Mouse (Mus musculus): ENCODE results near the gene Rps27. TPM values are rescaled to one million over a fixed set of nuclear protein-coding genes. Genes with fewer than 3 reads are reported as not detected.
"Not testable (repeated sequence)": the region's sequence is repeated elsewhere in the genome, so short reads cannot be mapped to it uniquely, and the experiment has no call there.

Rps27 gene
- 6,200 and 6,584 TPM in 2 replicates for total RNA-seq (2014; fragmentation: Nextera tagmentation)
- total RNA-seq (2017) = 4,833 and 5,025 TPM in 2 replicates

- ATAC-seq (replicated peaks; ENCODE audit: low FRiP score, low TSS enrichment, poor library complexity, severe bottlenecking) = peak; percentile 93
Observed at GRCm38 (mm10) chr3:90213377-90213866, at the start of gene Rps27, which contains the start of gene Rab13. Gene Rps27, minus strand, starts transcription at chr3:90213651. Gene Rab13, plus strand, starts transcription at chr3:90213695.

DNA sequence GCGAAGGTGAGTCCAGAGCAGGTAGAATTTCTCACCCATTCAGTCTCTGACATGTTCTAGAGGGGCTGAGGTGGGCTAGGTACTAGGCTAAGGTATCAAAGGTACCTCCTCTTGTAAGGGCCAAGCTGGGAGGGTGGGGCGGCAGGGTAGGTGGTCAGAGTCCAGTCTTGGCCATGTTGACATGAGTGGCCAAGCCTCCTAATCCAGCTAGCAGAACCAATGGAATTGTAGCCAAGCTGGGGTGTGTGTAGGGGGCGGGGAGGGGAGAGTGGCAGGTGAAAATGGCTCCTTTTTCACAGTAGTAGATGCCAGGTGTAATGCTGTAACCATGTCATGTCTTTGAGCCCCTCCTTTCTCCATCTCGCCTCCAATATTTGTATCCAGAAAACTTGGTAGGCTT, 45.1 kb upstream of the Rps27 start:
- no peak for ATAC-seq (replicated peaks; ENCODE audit: low FRiP score, low TSS enrichment, poor library complexity, severe bottlenecking)

- no peak for ATAC-seq (replicated peaks; ENCODE audit: low FRiP score, low TSS enrichment, poor library complexity, severe bottlenecking)
Observed at GRCm38 (mm10) chr3:90256731-90257530, 43.5 kb upstream of the Rps27 start.

DNA sequence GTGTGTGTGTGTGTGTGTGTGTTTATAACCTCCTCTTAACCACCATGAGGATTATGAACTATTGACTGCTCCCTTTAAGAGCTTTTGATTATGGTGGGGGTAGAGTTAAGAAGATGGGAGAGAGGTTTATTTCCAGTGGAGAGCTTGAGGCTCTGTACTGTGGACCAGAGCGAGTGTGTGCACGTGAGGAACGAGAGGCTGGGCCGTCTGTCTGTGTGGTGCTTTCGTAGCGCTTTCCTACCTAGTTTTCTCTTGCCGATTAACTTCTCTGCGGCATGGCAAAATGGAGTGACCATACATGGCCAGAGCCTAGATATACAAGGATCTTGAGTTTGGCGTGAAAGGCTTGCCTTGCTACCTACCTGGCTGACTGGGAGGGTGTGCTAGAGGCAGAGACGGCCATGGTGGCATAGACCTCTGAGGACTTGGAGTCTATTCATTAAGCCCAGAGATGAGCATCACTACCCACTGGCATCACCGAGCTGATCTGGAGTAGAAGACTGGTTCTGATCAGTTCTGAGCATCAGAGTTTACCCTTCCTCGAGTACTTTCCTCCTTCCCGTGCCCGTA, 42.4 kb upstream of the Rps27 start:
- ATAC-seq (replicated peaks; ENCODE audit: low FRiP score, low TSS enrichment, poor library complexity, severe bottlenecking) = no peak

- no peak for ATAC-seq (replicated peaks; ENCODE audit: low FRiP score, low TSS enrichment, poor library complexity, severe bottlenecking)
Observed at GRCm38 (mm10) chr3:90255194-90255565, 41.7 kb upstream of the Rps27 start.

- ATAC-seq (replicated peaks; ENCODE audit: low FRiP score, low TSS enrichment, poor library complexity, severe bottlenecking) = peak; percentile 48
Observed at GRCm38 (mm10) chr3:90254419-90255193, 41.2 kb upstream of the Rps27 start.

DNA sequence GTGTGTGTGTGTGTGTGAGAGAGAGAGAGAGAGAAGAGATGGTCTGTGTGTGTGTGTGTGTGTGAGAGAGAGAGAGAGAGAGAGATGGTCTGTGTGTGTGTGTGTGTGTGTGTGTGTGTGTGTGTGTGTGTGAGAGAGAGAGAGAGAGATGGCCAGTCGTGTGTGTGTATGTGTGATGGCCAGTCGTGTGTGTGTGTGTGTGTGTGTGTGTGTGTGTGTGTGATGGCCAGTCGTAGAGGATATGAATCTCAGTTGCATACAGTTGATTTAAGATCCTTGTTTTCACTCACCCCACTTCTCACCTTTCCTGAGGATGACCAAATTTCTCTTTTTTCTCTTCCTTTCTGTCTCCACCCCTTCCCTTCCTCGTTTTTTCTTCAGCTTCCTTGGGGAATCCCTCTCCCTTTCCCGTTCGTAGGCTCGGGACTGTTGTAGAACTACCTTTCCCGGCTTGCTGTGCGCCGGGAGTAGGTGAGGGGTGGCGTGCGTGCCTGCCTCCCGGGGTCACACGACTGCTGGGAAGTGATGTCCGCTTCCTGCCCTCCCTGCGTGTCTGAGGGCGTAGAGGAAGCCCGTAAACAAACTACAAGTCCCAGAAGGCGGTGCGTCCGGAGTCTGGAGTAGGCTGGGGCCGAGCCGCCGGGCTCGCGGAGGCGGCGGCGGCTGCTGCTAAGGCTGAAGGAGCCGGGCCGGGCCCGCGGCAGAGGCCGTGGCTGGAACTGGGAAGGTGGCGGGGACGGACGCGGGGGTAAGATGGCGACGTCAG, 40.4 kb upstream of the Rps27 start, which contains the start of gene Crtc2:
TSS of gene Crtc2 (plus strand) at position 511 of the 766 bp plus-strand sequence.
- peak; percentile 96 for ATAC-seq (replicated peaks; ENCODE audit: low FRiP score, low TSS enrichment, poor library complexity, severe bottlenecking)

DNA sequence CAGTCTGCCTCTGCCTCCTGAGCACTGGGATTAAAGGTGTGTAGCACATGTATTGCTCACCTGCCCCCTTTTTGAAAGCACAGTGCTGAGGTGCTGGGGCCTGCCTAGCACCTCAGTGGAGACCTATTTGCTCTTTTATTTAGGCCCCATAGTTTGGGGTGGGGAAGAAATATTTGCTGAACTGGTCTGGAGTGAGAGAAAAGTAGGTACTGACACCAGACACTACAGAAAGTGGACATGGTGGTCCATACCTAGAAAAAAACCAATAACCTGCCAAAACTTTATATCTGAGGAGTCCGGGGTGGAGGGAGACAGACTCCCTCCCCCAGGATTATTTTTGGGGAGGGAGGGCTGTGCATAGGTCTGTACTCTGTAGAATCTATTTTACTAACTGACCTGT, 39.7 kb upstream of the Rps27 start:
- not testable (repeated sequence) for ATAC-seq (replicated peaks; ENCODE audit: low FRiP score, low TSS enrichment, poor library complexity, severe bottlenecking)

DNA sequence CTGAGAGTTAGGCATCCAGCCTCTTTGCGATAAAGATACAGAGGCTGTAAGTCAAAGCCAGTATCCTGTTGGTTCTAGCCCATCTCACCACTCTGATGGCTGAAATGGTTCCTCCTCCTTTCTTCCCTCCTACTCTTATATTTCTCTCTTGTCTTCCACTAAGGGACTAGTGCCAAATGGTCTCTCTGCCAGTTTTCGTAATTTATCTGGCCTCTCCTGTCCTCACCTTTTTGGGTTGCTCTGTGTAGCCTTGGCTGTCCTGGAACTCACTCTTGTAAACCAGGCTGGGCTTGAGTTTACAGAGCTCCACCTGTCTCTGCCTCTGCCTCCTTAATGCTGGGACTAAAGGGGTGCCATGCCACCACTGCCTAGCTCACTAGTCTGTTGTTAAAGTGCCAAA, 39.2 kb upstream of the Rps27 start:
- ATAC-seq (replicated peaks; ENCODE audit: low FRiP score, low TSS enrichment, poor library complexity, severe bottlenecking) = not testable (repeated sequence)

DNA sequence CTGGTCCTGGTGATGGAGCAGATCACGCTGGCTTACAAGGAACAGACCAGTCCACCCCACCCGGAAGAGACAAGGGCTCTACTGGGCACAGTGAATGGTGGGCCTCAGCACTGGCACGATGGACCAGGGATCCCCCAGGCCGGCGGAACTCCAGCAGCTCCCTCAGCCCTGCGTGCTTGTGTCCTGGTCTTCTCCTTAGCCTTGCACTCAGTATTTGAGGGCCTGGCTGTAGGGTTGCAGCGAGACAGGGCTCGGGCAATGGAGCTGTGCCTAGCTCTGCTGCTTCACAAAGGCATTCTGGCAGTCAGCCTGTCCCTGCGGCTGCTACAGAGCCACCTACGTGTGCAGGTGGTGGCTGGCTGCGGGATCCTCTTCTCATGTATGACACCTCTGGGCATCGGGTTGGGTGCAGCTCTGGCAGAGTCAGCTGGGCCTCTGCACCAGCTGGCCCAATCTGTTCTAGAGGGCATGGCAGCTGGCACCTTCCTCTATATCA, 38.3 kb upstream of the Rps27 start:
- not testable (repeated sequence) for ATAC-seq (replicated peaks; ENCODE audit: low FRiP score, low TSS enrichment, poor library complexity, severe bottlenecking)

- no peak for ATAC-seq (replicated peaks; ENCODE audit: low FRiP score, low TSS enrichment, poor library complexity, severe bottlenecking)
Observed at GRCm38 (mm10) chr3:90250791-90251190, 37.3 kb upstream of the Rps27 start.

GRCm38 (mm10) chr3:90248746-90249100, 35.3 kb upstream of the Rps27 start:
- ATAC-seq (replicated peaks; ENCODE audit: low FRiP score, low TSS enrichment, poor library complexity, severe bottlenecking) = peak; percentile 41

GRCm38 (mm10) chr3:90247960-90248745, 34.7 kb upstream of the Rps27 start, which contains the start of gene Slc39a1:
Gene Slc39a1, plus strand, starts transcription at chr3:90248172.
- ATAC-seq (replicated peaks; ENCODE audit: low FRiP score, low TSS enrichment, poor library complexity, severe bottlenecking) = peak; percentile 94

DNA sequence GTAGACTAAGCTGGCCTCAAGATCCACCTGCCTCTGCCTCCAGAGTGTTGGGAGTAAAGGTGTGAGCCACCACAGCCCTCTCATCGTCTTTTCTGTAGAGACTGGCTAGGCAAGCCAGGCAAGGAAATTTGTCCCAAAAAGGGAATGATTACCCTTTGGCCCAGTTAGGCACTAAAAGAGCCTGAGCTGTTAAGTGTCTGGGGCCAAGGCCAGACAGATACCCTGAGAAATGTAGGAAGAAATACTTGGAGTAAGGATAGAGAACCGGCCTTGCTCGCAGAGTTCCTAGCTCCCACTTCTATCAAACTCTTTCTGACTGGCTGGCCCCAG, 34.1 kb upstream of the Rps27 start:
- no peak for ATAC-seq (replicated peaks; ENCODE audit: low FRiP score, low TSS enrichment, poor library complexity, severe bottlenecking)

GRCm38 (mm10) chr3:90245406-90245805, 32.0 kb upstream of the Rps27 start:
- ATAC-seq (replicated peaks; ENCODE audit: low FRiP score, low TSS enrichment, poor library complexity, severe bottlenecking) = no peak

DNA sequence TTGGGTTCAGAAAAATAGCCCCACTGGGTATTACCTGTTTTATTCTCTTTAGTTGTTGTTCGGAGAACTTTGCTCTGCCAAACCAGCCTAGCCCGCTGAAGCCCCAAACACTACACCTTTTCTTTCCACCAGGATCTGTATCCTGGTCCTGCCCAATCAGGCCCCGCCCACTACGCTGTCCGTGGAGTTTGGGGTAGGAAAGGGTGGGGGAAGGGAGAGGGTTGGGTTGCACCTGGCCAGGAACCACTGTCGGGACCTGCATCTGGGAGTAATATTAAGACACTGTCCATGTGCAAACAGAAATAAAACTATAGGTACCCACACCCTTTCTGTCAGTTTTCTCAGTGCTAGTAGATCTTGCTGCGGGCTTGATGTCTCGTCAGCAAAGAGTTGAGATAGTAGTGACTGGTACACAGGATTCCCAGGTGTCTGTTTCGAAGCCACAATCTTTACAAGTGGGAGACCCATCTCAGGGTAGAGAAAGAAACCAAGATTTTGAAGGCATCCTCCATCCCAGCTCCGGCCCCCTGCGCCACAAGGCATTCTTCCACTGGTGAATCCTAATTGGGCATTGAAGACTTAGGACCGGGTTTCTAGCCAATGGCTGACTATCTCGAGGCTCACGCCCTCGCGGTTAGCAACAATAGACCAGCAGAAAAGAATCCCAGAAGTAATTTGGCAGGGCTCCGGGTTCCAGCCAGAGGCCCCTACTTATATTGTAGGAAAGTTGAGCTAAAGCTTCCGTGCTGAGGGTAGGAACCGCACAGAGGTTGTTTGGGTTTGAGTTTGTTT, 29.7 kb upstream of the Rps27 start, which contains the start of gene Creb3l4:
TSS of gene Creb3l4 (minus strand) at position 529 of the 792 bp plus-strand sequence.
- ATAC-seq (replicated peaks; ENCODE audit: low FRiP score, low TSS enrichment, poor library complexity, severe bottlenecking) = no peak

- peak; percentile 48 for ATAC-seq (replicated peaks; ENCODE audit: low FRiP score, low TSS enrichment, poor library complexity, severe bottlenecking)
Observed at GRCm38 (mm10) chr3:90241669-90242358, 28.4 kb upstream of the Rps27 start.

Data from megakaryocyte-erythroid progenitor cell, adult 5-6 weeks (primary cell).